Mouse (Mus musculus) urinary bladder, postnatal 14 days (tissue): ENCODE results near the gene Stc2.

Source experiments
- DNase-seq: peaks from one replicate; pipeline ENCODE4 v3.0.0; 2021; ENCODE audit warnings: low spot score

Stc2 gene

DNA sequence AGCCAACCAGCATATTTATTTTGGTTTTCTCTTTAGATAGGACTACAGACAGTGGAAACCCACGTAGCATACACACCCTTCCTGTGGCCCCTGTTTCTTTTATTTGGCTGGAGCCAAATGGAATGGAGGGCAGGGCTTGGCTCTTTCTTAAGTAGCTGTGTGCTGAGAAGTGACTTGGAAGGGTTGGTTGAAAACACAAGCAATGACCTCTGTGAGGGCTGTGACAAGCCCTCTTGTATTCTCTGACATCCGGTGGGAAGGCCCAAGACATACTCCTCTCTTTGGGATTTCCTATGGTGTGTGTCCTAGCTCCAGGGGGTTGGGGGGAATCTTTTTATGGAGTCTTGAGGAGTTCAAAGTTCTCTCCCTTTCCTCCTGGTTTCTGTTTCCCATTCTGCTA is 3.5 kb downstream of the Stc2 start:
- DNase-seq, result no peak

DNA sequence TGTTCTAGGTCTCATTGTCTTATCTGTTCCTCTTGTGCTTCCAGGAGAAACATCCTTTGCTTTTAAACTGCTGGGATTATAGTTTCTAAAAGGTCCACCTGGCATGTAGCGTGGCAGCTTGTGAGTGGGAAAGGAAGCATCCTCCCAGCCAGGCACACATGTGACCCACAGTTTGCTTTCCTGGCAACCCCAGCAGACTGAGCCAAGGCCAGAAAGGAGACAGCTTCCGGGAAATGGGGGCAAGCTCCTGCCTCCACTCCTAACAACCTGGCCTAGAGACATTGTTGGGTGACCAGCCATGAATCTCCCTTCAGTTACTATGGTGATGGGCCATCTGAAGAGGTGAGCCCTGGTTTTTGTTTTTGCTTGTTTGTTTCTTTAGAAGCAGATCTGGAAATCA is 3.9 kb downstream of the Stc2 start:
- no peak for DNase-seq

DNA sequence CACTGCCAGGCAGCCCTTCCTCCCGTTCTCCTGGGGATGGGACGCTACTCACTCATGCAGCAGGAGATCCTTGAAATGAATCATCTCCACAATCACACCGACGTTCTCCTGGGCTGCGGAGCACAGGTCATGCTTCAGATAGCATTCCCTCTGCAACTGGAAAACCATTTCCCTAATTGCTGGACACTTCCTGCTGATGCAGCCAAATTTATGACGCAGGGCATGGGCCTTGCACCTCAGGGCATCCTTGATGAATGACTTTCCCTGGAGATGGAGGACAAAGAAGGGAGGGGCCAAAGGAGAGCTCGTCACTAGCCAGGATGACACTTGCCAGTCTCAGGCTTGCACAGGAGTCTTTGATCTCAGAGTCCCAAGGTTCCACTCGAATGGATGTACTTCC is 4.6 kb downstream of the Stc2 start:
- DNase-seq, result no peak

DNA sequence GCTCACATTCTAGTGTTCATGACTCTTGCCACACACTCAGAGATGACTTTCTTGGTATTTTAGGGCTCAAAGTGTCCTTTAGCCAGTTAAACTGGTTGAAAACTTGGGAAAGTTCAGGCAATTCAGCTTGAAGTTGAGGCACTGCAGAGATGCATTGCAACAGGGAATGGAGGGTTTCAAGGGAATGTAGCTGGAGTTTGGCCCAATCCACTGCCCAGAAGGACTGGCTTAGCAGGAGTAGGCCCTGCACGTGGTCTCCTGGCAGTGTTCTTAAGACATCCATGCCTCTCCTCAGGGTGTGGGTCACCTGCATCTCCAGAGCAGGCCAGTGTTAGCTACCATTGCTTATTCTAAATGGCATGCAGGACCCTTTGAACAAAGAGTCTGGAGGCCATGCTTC is 7.0 kb downstream of the Stc2 start:
- DNase-seq, result no peak

DNA sequence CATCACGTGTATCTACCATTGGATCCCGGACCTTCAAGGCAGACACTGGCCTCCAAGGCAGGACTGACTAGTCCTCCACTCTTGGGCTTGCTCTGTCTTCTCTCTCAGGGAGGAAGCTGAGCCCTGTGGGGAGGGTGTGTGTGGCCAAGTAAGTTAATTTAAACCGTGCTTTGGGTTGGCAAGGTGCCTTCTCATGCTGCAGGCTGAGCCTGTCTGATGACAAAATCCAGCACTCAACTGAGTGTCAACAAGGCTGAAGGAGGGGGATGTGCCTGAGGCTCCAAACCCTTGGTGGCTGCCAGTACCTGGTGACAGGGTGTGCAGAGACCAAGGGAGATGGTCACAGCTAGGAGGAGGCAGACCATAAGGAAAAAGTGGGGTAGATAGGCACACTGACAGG is 7.5 kb downstream of the Stc2 start:
- DNase-seq, result peak; percentile 17

DNA sequence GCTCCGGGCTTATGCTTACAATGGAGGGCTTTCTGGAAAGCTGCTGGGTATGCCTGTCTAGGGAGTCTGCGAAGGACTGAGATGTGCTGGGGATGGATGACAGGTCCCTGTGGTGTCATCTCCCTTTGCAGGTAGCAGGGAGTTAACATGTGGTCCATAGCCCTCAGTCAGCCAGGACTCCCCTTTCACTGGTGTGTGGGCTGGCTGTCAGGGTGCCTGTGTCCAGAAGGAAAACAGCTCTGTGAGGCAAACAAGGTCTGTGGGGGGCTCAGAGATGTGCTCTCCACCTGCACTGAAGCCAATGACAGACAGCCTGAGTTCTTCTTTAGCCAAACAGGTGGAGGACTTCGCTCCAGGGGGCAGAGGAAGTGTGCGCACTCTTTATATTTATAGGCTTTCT is 8.8 kb downstream of the Stc2 start:
- no peak for DNase-seq

DNA sequence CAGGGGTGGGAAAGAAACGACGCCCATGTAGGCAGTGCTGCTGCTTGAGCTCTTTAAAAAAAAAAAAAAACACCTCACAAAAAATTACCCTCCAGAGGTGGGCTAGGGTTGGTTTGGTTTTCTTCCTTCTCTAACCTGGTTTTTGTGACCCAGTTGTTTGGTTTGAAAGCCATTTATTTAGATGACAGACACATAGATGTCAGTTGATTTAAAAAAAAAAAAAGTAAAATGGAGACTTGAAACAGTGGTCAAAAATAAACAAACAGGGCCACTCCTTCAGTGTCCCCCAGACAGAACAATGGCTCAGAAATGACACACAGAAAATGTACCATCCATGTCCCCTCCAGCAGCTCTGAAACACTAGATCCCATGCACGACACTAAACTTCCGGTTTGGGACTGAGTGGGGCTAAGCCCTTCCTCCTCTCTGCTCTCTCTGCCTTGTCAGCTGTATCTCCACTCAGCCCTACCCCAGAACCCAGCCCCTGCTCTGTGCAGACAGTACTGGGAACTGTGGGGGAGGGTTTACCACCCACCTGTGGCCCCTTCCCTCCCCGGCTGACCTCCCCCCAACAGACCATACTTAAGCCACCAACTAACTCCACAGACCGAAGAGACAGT is 10.5 kb downstream of the Stc2 start:
- no peak for DNase-seq

DNA sequence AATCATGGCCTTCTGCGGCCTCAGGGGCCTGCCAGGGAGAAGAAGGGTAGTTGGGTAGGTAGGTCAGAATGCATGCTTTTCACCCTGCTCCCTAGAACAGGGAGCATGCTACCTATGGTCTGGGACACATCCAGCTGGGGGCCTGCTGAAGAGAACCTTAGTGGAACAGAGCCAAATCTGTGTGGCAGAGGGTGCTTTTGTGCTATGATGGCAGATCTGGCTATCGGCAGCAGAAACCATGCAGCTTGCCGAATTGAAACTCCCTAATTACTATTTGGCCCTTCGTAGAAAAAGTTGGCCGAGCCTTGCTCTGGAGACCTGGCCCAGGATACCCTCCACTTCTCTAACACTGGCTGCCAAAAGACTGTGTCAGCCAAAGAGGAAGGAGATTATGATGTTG is 11.4 kb downstream of the Stc2 start:
- DNase-seq, result no peak

DNA sequence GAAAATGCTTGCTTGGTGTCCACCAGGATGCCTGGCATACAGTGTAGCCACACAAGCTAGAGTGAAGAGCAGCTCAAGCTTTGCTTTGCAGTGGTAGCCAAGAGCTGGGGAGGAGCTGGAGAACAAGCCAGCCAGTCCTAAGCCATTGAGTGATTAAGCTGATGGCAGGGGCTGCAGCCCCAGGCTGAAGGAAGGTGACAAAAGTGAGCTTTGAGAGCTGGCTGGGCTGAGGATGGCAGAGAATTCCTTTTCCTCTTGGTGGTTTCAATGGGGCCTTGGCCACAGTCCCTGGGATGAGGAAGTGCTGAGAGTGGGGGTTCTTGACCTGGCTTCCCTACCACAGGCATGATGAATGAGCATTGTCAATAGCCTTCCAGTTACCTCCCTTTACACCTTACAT is 13.0 kb downstream of the Stc2 start:
- DNase-seq, result no peak

DNA sequence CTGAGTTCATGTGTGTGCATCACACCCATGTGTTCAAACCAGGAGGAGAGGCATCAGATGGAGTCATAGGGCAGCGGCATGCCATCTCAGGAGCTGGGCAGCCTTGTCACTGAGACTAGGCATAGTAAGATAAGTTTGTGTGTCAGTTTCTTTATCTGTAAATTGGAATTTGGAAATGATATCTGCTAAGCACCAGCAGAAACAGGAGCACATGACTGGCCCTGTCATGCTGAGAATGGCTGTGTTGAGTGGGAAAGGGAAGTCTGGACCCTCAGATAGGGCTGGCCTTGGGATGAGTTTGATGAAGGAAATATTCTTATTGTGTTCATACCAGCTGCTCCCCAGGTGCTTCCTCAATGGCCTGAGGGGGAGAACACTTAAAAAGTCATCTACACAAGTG is 14.1 kb downstream of the Stc2 start:
- no peak for DNase-seq

DNA sequence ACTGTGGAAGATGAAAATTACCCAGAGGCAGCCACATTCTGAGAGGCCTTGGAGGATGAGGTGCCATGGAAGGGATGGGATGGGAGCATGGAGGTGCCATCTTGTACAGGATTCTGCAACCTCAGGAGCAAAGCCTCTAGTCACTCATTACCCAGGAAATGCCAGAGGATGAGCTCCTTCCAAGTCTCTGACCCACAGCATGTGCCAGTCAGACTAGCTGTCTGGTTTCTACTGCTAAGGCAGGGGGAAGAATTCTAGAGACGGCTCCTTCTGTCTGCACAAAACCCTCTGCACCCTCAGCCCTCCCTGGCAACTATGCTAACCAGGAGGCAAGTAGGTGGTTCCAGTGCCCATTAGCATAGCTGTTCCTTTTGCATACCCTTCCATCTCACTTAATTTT is 15.4 kb downstream of the Stc2 start:
- DNase-seq, result no peak
